In genomic region chr5:65897731-65898130, GRCm38 (mm10) we compare ENCODE assay signal across 26 mouse cellular contexts. TPM values are rescaled to one million over a fixed set of nuclear protein-coding genes. Genes with fewer than 3 reads are reported as not detected.
"Had no signal": no experiment of that assay in that cellular context is flagged by ENCODE, and none has a peak within 500 bp of the region (broad histone marks: within the 10 kb centered on the region; RNA-seq: fewer than 3 reads in every experiment).

No protein-coding gene starts in this region.

- H3K4me3 ChIP-seq: limb, embryonic 12.5 days; liver, embryonic 13.5 days; lung, embryonic 15.5 days; megakaryocyte, embryonic 14.5 days; midbrain, embryonic 12.5 days; neural tube, embryonic 15.5 days had no signal

- H3K4me2 ChIP-seq: limb, embryonic 12.5 days; liver, embryonic 13.5 days; lung, embryonic 15.5 days; midbrain, embryonic 12.5 days; neural tube, embryonic 15.5 days had no signal

- ATAC-seq: liver, postnatal 0 days had no signal

- H3K4me1 ChIP-seq: limb, embryonic 12.5 days had no signal

- H3K27me3 ChIP-seq: limb, embryonic 12.5 days; liver, embryonic 13.5 days; lung, embryonic 15.5 days; megakaryocyte, embryonic 14.5 days; midbrain, embryonic 12.5 days; neural tube, embryonic 15.5 days had no signal

- H3K9ac ChIP-seq: limb, embryonic 12.5 days; liver, embryonic 13.5 days; liver, postnatal 0 days; lung, embryonic 15.5 days; midbrain, embryonic 12.5 days; neural tube, embryonic 15.5 days had no signal

- H3K9me3 ChIP-seq: liver, embryonic 13.5 days; lung, embryonic 15.5 days; midbrain, embryonic 12.5 days; neural tube, embryonic 15.5 days had no signal

- DNase-seq: kidney, adult 11 months; kidney, adult 9 months; kidney, postnatal 36 days; layer of hippocampus, adult 9-11 months; layer of hippocampus, postnatal 36 days; liver; liver, embryonic 13.5 days; liver, postnatal 0 days; lung, postnatal 14 days; right cerebral cortex, adult 18-20 months; right cerebral cortex, postnatal 25 days; thymus, adult 18-20 months had no signal

- H3K36me3 ChIP-seq: limb, embryonic 12.5 days; liver, embryonic 13.5 days; lung, embryonic 15.5 days; midbrain, embryonic 12.5 days; neural tube, embryonic 15.5 days had no signal

- H3K27ac ChIP-seq: kidney, postnatal 0 days; limb, embryonic 12.5 days; liver, embryonic 13.5 days; lung, embryonic 15.5 days; macrophage; midbrain, embryonic 12.5 days; neural tube, embryonic 15.5 days had no signal

RNA-seq across cellular contexts. Expression of gene Chrna9, which starts 37.0 kb away (rescaled TPM):
- total RNA-seq: layer of hippocampus, adult 18-20 months; layer of hippocampus, postnatal 36 days; left cerebral cortex, adult 8-10 months; left cerebral cortex, postnatal 25 days; midbrain, postnatal 0 days had no signal
- polyA plus RNA-seq: liver, embryonic 13.5 days; liver, postnatal 0 days; macrophage; midbrain, embryonic 12.5 days; midbrain, postnatal 0 days; neural tube, embryonic 15.5 days; small intestine, adult 2 months; stomach, embryonic 14.5 days; urinary bladder, adult 2 months had no signal
